Mouse (Mus musculus) lung, postnatal 14 days (tissue): ENCODE measurements around the gene Rad23a.
A peak's percentile ranks its signal among the peaks of the same experiment; 100 is the strongest.

Source experiments
- DNase-seq: peaks from one replicate; pipeline ENCODE4 v3.0.0; 2021

The Rad23a gene

DNA sequence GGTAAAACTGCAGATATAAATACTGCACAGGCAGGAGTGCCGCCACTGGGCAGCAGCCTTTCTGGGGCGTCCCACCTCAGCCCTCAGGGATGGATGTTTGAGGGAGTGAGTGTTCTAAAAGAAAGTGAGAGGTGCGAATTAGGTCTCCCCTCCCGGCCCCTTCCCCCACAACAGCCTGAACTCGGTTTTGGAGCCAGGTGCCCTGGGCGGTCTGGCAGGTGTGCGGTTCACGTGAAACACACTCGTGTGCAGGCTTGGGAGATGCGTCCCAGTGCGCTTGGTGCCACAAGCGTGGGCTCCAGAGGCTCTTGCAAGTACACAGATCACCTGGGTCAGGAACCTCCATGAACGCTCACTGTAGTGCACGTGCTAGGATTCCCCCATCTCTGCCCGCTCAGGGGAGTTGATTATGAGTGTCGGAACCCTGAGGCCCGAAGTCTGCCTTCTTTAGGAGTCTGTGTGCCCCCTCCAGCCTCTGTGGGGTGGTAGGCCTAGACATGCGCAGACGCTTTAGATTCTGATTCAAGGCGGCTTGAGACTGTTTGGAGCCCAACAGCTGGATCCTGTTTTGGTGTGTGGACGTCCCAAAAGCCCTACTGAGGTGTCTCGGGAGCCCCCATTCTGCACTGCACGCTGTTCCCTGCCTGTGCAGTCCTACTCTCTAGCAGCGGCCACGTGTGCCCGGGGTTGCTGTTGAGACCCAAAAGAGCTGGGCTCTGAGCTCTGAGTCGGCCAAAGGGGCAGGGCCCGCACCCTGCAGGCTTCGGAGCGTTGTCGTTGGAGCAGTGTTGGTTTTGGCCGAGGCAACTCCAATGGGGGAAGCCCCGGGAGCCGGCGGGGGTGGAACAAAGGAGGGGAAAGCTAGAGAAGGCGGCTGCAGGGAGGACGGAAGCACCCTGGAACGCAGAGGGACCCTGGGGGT, 54.4 kb downstream of the Rad23a start:
- DNase-seq, result peak; percentile 74

DNA sequence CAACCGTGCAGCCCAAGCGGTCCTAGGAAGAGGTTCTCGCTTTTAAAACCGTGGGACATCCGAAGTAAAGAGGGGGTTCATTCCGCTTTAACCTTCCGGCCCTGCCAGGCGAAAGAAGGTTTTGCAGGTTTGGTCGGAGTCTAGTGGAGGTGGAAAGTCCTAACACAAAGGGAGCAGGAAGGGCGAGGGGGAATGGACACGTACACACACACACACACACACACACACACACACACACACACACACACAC, 55.0 kb downstream of the Rad23a start:
- DNase-seq, result no peak

- DNase-seq, result no peak
Measured at GRCm38 (mm10) chr8:84784681-84785505, 55.6 kb downstream of the Rad23a start.
